Mouse (Mus musculus): Measurements from ENCODE around the gene Gnl2.

DNA sequence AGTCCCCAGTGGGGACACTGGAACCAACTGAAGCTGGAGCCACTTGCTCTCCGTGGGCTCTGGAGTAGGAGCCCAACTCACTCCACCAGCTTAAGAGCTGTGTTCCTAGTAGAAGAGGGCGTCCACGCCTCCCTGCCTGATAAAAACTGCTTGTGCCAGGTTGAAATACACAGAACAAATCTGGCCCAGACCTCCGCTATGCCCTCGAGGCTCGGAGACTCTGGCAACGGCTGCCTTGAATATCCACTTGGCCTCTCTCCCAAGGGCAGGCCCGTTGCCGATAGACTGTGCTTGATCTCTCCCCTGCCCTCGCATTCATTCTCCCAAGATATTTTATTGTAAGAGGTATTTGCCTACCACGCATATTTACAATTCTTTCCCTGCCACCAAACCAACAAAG, 1.0 kb downstream of the Gnl2 start:
- TF ChIP-seq CTCF (IDR thresholded peaks at IDR 0.05; ENCODE audit: insufficient read depth, low read depth, low read length), result no peak
- no peak for TF ChIP-seq POLR2A (IDR thresholded peaks at IDR 0.05; ENCODE audit: insufficient read depth, low read depth, low read length)
